Mouse (Mus musculus) brain, embryonic 14.5 days (tissue): Measurements from ENCODE around the gene App.

Experiments used
- CTCF ChIP-seq: fragments of 200-500 bp; IDR thresholded peaks from 2 replicates; pipeline ENCODE4 v1.5.1; 2012; ENCODE audit warnings: inconsistent platforms, mild to moderate bottlenecking, moderate library complexity, borderline replicate concordance; ENCODE audit not compliant: insufficient read depth, insufficient read length; ENCODE audit errors: extremely low read depth
- POLR2A ChIP-seq: fragments of 200-500 bp; IDR thresholded peaks from 2 replicates; pipeline ENCODE4 v1.6.1; 2012; ENCODE audit warnings: mild to moderate bottlenecking, inconsistent platforms, borderline replicate concordance; ENCODE audit not compliant: poor library complexity, insufficient read depth, insufficient read length, severe bottlenecking; ENCODE audit errors: extremely low read depth

DNA sequence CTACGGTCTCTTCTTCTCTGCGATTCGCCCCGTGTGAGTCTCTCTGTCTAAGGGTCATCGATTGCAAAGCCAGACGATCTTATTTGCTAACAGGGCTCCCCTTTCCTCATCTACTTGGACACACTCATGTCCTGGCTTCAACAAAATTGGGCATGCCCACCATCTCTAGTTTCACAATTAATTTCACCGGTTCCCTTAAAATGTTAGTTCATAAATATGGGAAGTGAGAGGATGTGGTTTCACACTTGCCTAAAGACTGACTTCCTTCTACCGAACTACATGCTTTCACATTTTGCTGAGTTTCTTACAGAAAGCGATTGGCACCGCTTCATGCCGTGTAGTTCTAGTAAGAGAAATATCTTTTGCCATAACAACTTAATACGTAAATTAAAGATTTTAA, 101.8 kb downstream of the App start:
- TF ChIP-seq CTCF = no peak
- no peak for TF ChIP-seq POLR2A
